7 mouse cellular contexts compared by ENCODE assay signal in genomic region chr4:149277571-149277970, GRCm38 (mm10). TPM values are rescaled to one million over a fixed set of nuclear protein-coding genes. Genes with fewer than 3 reads are reported as not detected.
A peak's percentile ranks its signal among the peaks of the same experiment; 100 is the strongest.
DNase-seq lines count a peak whose midpoint lies in the region; ATAC-seq and TF ChIP-seq lines count a peak whose summit lies in the region.

No protein-coding gene starts in this region.

- H3K27ac ChIP-seq in limb, embryonic 11.5 days (replicated peaks; ENCODE audit: low read depth, low read length) = no peak overlapping the region
- peak overlapping the region; percentile 67; the same call in 1 of the 2 replicates for H3K27ac ChIP-seq in small intestine, adult 2 months (ENCODE audit: insufficient read depth, low read depth, low read length)

- no peak overlapping the region for H3K9ac ChIP-seq in limb, embryonic 11.5 days (ENCODE audit: low read length)

- no peak for TF ChIP-seq POLR2A in small intestine, adult 2 months (IDR thresholded peaks at IDR 0.05; ENCODE audit: low read depth, low read length)

- no peaks in the 10 kb centered on the region; the same call in 1 of the 2 replicates for H3K4me1 ChIP-seq in limb, embryonic 11.5 days (ENCODE audit: control insufficient read depth, insufficient read depth, low read length)
- H3K4me1 ChIP-seq in small intestine, adult 2 months (ENCODE audit: control insufficient read depth, insufficient read depth, insufficient read length, low read length) = peaks cover 8% of the 10 kb centered on the region; the same call in 1 of the 2 replicates

- H3K9me3 ChIP-seq in limb, embryonic 11.5 days (ENCODE audit: control insufficient read depth, low read length) = no peaks in the 10 kb centered on the region

- H3K4me3 ChIP-seq in limb, embryonic 11.5 days (ENCODE audit: low read depth, low read length) = no peak overlapping the region
- H3K4me3 ChIP-seq in small intestine, adult 2 months (ENCODE audit: low read depth, low read length) = no peak overlapping the region

- 81% methylated on average over 4 of the region's 4 CpGs for WGBS in limb, embryonic 11.5 days
- 34% methylated on average over 4 of the region's 4 CpGs for WGBS in small intestine, adult 2 months

- H3K4me2 ChIP-seq in limb, embryonic 11.5 days (ENCODE audit: low read depth, severe bottlenecking) = no peak overlapping the region

- no peaks in the 10 kb centered on the region for H3K27me3 ChIP-seq in limb, embryonic 11.5 days (ENCODE audit: control insufficient read depth, insufficient read depth, low read length)
- no peaks in the 10 kb centered on the region for H3K27me3 ChIP-seq in small intestine, adult 2 months (ENCODE audit: control insufficient read depth, insufficient read depth, low read length)

- TF ChIP-seq CTCF in small intestine, adult 2 months (IDR thresholded peaks at IDR 0.05; ENCODE audit: extremely low read depth, insufficient read length, insufficient replicate concordance, low read depth, low read length) = no peak

- peaks cover 4% of the 10 kb centered on the region for H3K36me3 ChIP-seq in limb, embryonic 11.5 days (ENCODE audit: control insufficient read depth, insufficient read depth, low read length)
- peaks cover 24% of the 10 kb centered on the region for H3K36me3 ChIP-seq in small intestine, adult 2 months (ENCODE audit: control insufficient read depth, insufficient read depth, low read length)

- DNase-seq in 416B (ENCODE audit: low read depth) = peak; percentile 32
- DNase-seq in NIH3T3 (ENCODE audit: low read depth) = peak; percentile 77
- DNase-seq in heart, adult 9 months (ENCODE audit: low spot score in 2 of 2) = peak; percentile 52 to 60
- peak; percentile 49 for DNase-seq in limb, embryonic 11.5 days (ENCODE audit: low spot score)
- DNase-seq in urinary bladder, postnatal 14 days (ENCODE audit: low spot score) = no peak

- peak; percentile 75; the same call in 1 of the 2 replicates for ATAC-seq in limb, embryonic 11.5 days (ENCODE audit: insufficient number of reproducible peaks, low FRiP score, low TSS enrichment, low read depth)
- ATAC-seq in CD4-positive, CD25-positive, alpha-beta regulatory T cell, adult 4 months = no peak

RNA-seq across cellular contexts. Expression of gene Kif1b, which starts 29.9 kb away (rescaled TPM):
- 35.6 and 41.7 TPM in 2 replicates for polyA plus RNA-seq in limb, embryonic 11.5 days (2014; fragmentation: Nextera tagmentation; extraction: Ambion mirVana)
- polyA plus RNA-seq in small intestine, adult 2 months (2012; rRNA removed) = 9.4 and 19.4 TPM in 2 replicates
- polyA plus RNA-seq in CD4-positive, CD25-positive, alpha-beta regulatory T cell, adult 4 months (2017; shearing (Covaris generic)) = 10 to 100 TPM; 11.9 to 15.0 TPM
